9 mouse cellular contexts compared by ENCODE assay signal in the genomic region with DNA sequence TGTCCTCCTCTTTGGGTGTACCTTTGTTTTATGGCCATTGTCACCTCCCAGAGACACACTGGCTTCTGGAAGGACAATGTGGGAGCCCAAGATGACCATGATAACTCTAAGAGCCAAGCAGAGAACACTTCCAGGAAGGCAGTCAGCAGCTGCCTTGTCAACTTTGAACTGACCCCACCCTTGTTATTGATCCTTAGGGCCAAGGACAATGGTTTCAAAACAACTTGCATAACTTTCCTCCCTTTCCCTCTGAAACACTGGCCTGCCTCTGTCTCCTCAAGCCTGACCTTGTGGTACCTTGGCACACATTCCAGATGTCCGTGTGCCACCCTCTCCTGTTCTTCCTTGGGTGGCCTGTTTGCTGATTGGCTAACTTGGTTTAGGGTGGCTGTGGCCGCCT.
DNase-seq lines count a peak whose midpoint lies in the region; ATAC-seq and TF ChIP-seq lines count a peak whose summit lies in the region.
"Had no signal": no experiment of that assay in that cellular context is flagged by ENCODE, and none has a peak within 500 bp of the region (broad histone marks: within the 10 kb centered on the region; RNA-seq: fewer than 3 reads in every experiment).

No protein-coding gene starts in this region.

- no peak for ATAC-seq in forebrain, embryonic 12.5 days (ENCODE audit: low FRiP score)
- ATAC-seq in forebrain, embryonic 11.5 days (replicated peaks; ENCODE audit: low FRiP score): no peak
- ATAC-seq in liver, embryonic 11.5 days (replicated peaks; ENCODE audit: low FRiP score): no peak
- ATAC-seq in heart, embryonic 14.5 days (ENCODE audit: insufficient number of reproducible peaks, insufficient read depth, low FRiP score, low read depth): no peak

- H3K27me3 ChIP-seq in forebrain, embryonic 12.5 days: 0 out of 2 replicates have a peak, but pooled peaks cover 6% of the 10 kb centered on the region
- no peaks in the 10 kb centered on the region for H3K27me3 ChIP-seq in forebrain, embryonic 11.5 days (ENCODE audit: control insufficient read depth, insufficient read depth, low read length)
- no peaks in the 10 kb centered on the region for H3K27me3 ChIP-seq in liver, adult 2 months (ENCODE audit: control insufficient read depth, insufficient read depth, low read length)
- no peaks in the 10 kb centered on the region for H3K27me3 ChIP-seq in liver, embryonic 11.5 days (replicated peaks; ENCODE audit: control insufficient read depth, insufficient read depth, low read length)
- H3K27me3 ChIP-seq in heart, embryonic 14.5 days (ENCODE audit: control insufficient read depth, insufficient read depth, low read length): no peaks in the 10 kb centered on the region
- H3K27me3 ChIP-seq: liver, embryonic 13.5 days had no signal

- TF ChIP-seq CTCF in liver, adult 2 months (IDR thresholded peaks at IDR 0.05; ENCODE audit: low read depth, low read length): no peak

- peaks cover 14% of the 10 kb centered on the region; the same call in 1 of the 2 replicates for H3K4me1 ChIP-seq in forebrain, embryonic 12.5 days
- H3K4me1 ChIP-seq in forebrain, embryonic 11.5 days (replicated peaks; ENCODE audit: control insufficient read depth, insufficient read depth, low read length): no peaks in the 10 kb centered on the region; the same call in 1 of the 2 replicates
- H3K4me1 ChIP-seq in liver, adult 2 months (ENCODE audit: control insufficient read depth, insufficient read depth, low read length): peaks cover 22% of the 10 kb centered on the region
- no peaks in the 10 kb centered on the region; the same call in 1 of the 2 replicates for H3K4me1 ChIP-seq in liver, embryonic 11.5 days (replicated peaks; ENCODE audit: control insufficient read depth, insufficient read depth, low read length)
- H3K4me1 ChIP-seq in heart, embryonic 14.5 days (ENCODE audit: control insufficient read depth in 2 of 2, insufficient read depth in 2 of 2, low read length in 2 of 2): peaks cover 26 to 30% of the 10 kb centered on the region in 2 experiments

- DNase-seq in forebrain, embryonic 11.5 days (ENCODE audit: low spot score): no peak
- peak; percentile 98 for DNase-seq in liver, adult 2 months (ENCODE audit: extremely low read depth, low read depth, low spot score)
- DNase-seq in liver, embryonic 11.5 days (ENCODE audit: low spot score): no peak
- DNase-seq in skeletal muscle tissue, adult 2 months (ENCODE audit: low read depth, low spot score): peak; percentile 57
- DNase-seq in embryo, embryonic 9.5 days (ENCODE audit: extremely low spot score): no peak
- DNase-seq in thymus, postnatal 0 days (ENCODE audit: low spot score): no peak
- DNase-seq: liver, embryonic 13.5 days had no signal

- H3K9ac ChIP-seq in forebrain, embryonic 12.5 days: no peak overlapping the region
- no peak overlapping the region for H3K9ac ChIP-seq in forebrain, embryonic 11.5 days (ENCODE audit: low read length)
- no peak overlapping the region for H3K9ac ChIP-seq in liver, adult 2 months (ENCODE audit: low read depth, low read length)
- no peak overlapping the region for H3K9ac ChIP-seq in liver, embryonic 11.5 days (ENCODE audit: low read depth, low read length)
- peak overlapping the region; percentile 22; the same call in 1 of the 2 replicates for H3K9ac ChIP-seq in heart, embryonic 14.5 days (ENCODE audit: low read length)
- H3K9ac ChIP-seq: liver, embryonic 13.5 days had no signal

- H3K36me3 ChIP-seq in forebrain, embryonic 12.5 days (replicated peaks): no peaks in the 10 kb centered on the region
- H3K36me3 ChIP-seq in forebrain, embryonic 11.5 days (ENCODE audit: control insufficient read depth, insufficient read depth, low read length): no peaks in the 10 kb centered on the region
- H3K36me3 ChIP-seq in liver, adult 2 months (ENCODE audit: control insufficient read depth, insufficient read depth, low read length): no peaks in the 10 kb centered on the region
- no peaks in the 10 kb centered on the region for H3K36me3 ChIP-seq in liver, embryonic 11.5 days (ENCODE audit: control insufficient read depth, insufficient read depth, low read length)
- H3K36me3 ChIP-seq in heart, embryonic 14.5 days (ENCODE audit: control insufficient read depth, insufficient read depth, low read length): no peaks in the 10 kb centered on the region
- H3K36me3 ChIP-seq: liver, embryonic 13.5 days had no signal

- no peak overlapping the region for H3K4me2 ChIP-seq in forebrain, embryonic 12.5 days
- H3K4me2 ChIP-seq in forebrain, embryonic 11.5 days (ENCODE audit: low read depth, low read length, severe bottlenecking): no peak overlapping the region
- no peak overlapping the region for H3K4me2 ChIP-seq in liver, embryonic 11.5 days
- peak overlapping the region; percentile 21 for H3K4me2 ChIP-seq in heart, embryonic 14.5 days (ENCODE audit: low read length)
- H3K4me2 ChIP-seq: liver, embryonic 13.5 days had no signal

- no peaks in the 10 kb centered on the region for H3K9me3 ChIP-seq in forebrain, embryonic 12.5 days
- no peaks in the 10 kb centered on the region for H3K9me3 ChIP-seq in forebrain, embryonic 11.5 days (ENCODE audit: control insufficient read depth, low read length)
- no peaks in the 10 kb centered on the region for H3K9me3 ChIP-seq in liver, embryonic 11.5 days (ENCODE audit: control insufficient read depth, low read length)
- no peaks in the 10 kb centered on the region for H3K9me3 ChIP-seq in heart, embryonic 14.5 days (ENCODE audit: control insufficient read depth, low read length)
- H3K9me3 ChIP-seq: liver, embryonic 13.5 days had no signal

- H3K27ac ChIP-seq in forebrain, embryonic 12.5 days: 0 out of 2 replicates have a peak overlapping the region, but pooled peaks have one; percentile 48
- no peak overlapping the region for H3K27ac ChIP-seq in forebrain, embryonic 11.5 days (ENCODE audit: low read depth, low read length)
- peak overlapping the region; percentile 73 for H3K27ac ChIP-seq in liver, adult 2 months (replicated peaks; ENCODE audit: insufficient read depth, low read depth, low read length)
- H3K27ac ChIP-seq in liver, embryonic 11.5 days (ENCODE audit: low read depth, low read length): no peak overlapping the region
- peak overlapping the region; percentile 75 to 89 for H3K27ac ChIP-seq in heart, embryonic 14.5 days (replicated peaks in 1 of 2; ENCODE audit: control insufficient read depth in 1 of 2, insufficient read depth in 1 of 2, low read depth in 2 of 2, low read length in 2 of 2)
- H3K27ac ChIP-seq: liver, embryonic 13.5 days had no signal

- 78% methylated on average over 2 of the region's 2 CpGs for WGBS in forebrain, embryonic 12.5 days
- WGBS in forebrain, embryonic 11.5 days: 77% methylated on average over 2 of the region's 2 CpGs
- WGBS in liver, adult 2 months: 13% methylated on average over 2 of the region's 2 CpGs
- 67% methylated on average over 2 of the region's 2 CpGs for WGBS in liver, embryonic 11.5 days
- WGBS in heart, embryonic 14.5 days: 68% methylated on average over 2 of the region's 2 CpGs

- no peak for TF ChIP-seq POLR2A in liver, adult 2 months (IDR thresholded peaks at IDR 0.05; ENCODE audit: extremely low read depth, insufficient read depth, low read length)

- no peak overlapping the region for H3K4me3 ChIP-seq in forebrain, embryonic 12.5 days (replicated peaks)
- no peak overlapping the region for H3K4me3 ChIP-seq in forebrain, embryonic 11.5 days (ENCODE audit: low read depth, low read length)
- no peak overlapping the region for H3K4me3 ChIP-seq in liver, adult 2 months (ENCODE audit: insufficient read depth, low read depth, low read length)
- no peak overlapping the region for H3K4me3 ChIP-seq in liver, embryonic 11.5 days (ENCODE audit: low read depth, low read length)
- H3K4me3 ChIP-seq in heart, embryonic 14.5 days (ENCODE audit: control insufficient read depth in 1 of 2, insufficient read depth in 1 of 2, low read depth in 1 of 2, low read length in 2 of 2): no peak overlapping the region
- H3K4me3 ChIP-seq: liver, embryonic 13.5 days had no signal

- no peaks in the 10 kb centered on the region for H3K79me2 ChIP-seq in liver, adult 2 months (ENCODE audit: control insufficient read depth, insufficient read depth, low read length)

Comparison
In these comparisons a context has a peak if more than half of its experiments do, and no peak if none do; other contexts are left out.
1. H3K27ac ChIP-seq: peak in forebrain, embryonic 12.5 days (single experiment), liver, adult 2 months (single experiment) and heart, embryonic 14.5 days (2 of 2); none in forebrain, embryonic 11.5 days (single experiment) and liver, embryonic 11.5 days (single experiment).
2. DNase-seq: peak in liver, adult 2 months (single experiment) and skeletal muscle tissue, adult 2 months (single experiment); none in forebrain, embryonic 11.5 days (single experiment), liver, embryonic 11.5 days (single experiment), embryo, embryonic 9.5 days (single experiment) and thymus, postnatal 0 days (single experiment).